Mouse (Mus musculus) intestine, embryonic 16.5 days (tissue): ENCODE measurements around the gene Fbxo4. TPM values are rescaled to one million over a fixed set of nuclear protein-coding genes. Genes with fewer than 3 reads are reported as not detected.

ENCODE experiments used
- ATAC-seq: fragments of 200-750 bp; cut with Nextera tagmentation; 2 replicates; pipeline ENCODE4 v1.8.0; 2017; ENCODE audit warnings: moderate TSS enrichment, moderate library complexity
- H3K27ac ChIP-seq: fragments of 300-500 bp; sonication (generic); 2 replicates; pipeline ENCODE4 v1.5.1; 2014; ENCODE audit warnings: mild to moderate bottlenecking, low read length
- H3K27me3 ChIP-seq: fragments of 300-500 bp; sonication (generic); replicated peaks from 2 replicates; pipeline ENCODE4 v1.6.1; 2014; ENCODE audit warnings: low read length, control low read depth, mixed read lengths; ENCODE audit not compliant: control insufficient read depth, insufficient read depth
- H3K36me3 ChIP-seq: fragments of 300-500 bp; sonication (generic); 2 replicates; pipeline ENCODE4 v1.6.1; 2014; ENCODE audit warnings: low read length, control low read depth; ENCODE audit not compliant: control insufficient read depth, insufficient read depth
- H3K4me1 ChIP-seq: fragments of 300-500 bp; sonication (generic); 2 replicates; pipeline ENCODE4 v1.6.1; 2014; ENCODE audit warnings: low read length, control low read depth, mixed read lengths; ENCODE audit not compliant: control insufficient read depth, insufficient read depth
- H3K4me2 ChIP-seq: fragments of 300-500 bp; sonication (generic); 2 replicates; pipeline ENCODE4 v1.6.1; 2014; ENCODE audit warnings: low read depth, low read length, control low read depth
- H3K4me3 ChIP-seq: fragments of 300-500 bp; sonication (generic); 2 replicates; pipeline ENCODE4 v1.5.1; 2014; ENCODE audit warnings: mild to moderate bottlenecking, low read length
- H3K9ac ChIP-seq: fragments of 300-500 bp; sonication (generic); 2 replicates; pipeline ENCODE4 v1.6.1; 2014; ENCODE audit warnings: low read depth, low read length
- H3K9me3 ChIP-seq: fragments of 300-500 bp; sonication (generic); 2 replicates; pipeline ENCODE4 v1.6.1; 2016; ENCODE audit warnings: low read length, control low read depth; ENCODE audit not compliant: control insufficient read depth
- WGBS: fragments of 180-500 bp; shearing (Covaris S2); extraction: QIAGEN DNeasy Blood & Tissue Kit; methylation state at CpG from one replicate; pipeline ENCODE4 v1.1.7; 2014; 5-methylcytosine and 5-hydroxymethylcytosine counted together
- polyA plus RNA-seq: library from polyadenylated mRNA; unstranded; fragments of >200 nt; fragmentation: Nextera tagmentation; extraction: Ambion mirVana; gene quantifications from 2 replicates; pipeline ENCODE4 v1.2.1, GENCODE M21; 2015

Gene Fbxo4
- polyA plus RNA-seq, 1 experiment from 2014 or later: 9.7 TPM

DNA sequence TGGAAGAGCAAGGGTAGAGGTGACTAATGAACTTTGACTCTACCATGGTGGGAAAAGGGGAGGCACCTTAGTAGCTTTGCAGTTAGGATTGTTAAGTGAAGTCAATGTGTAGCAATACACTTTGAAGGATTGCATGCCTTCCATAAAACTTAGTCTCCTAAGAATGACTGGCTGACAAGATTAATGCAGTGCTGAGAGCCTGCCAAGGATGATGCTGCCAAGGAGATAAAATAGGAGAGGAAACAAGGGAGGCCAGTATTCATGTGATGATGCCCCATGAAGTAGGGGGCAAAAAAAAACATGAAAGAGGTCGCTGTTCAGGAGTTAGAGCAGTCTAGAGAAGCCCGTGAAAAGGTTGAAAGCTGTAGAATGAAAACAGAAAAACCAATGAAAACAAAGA, 5.5 kb upstream of the Fbxo4 start:
- no peak for ATAC-seq
- no peaks in the 10 kb centered on the region for H3K9me3 ChIP-seq
- H3K27ac ChIP-seq: no peak overlapping the region
- H3K27me3 ChIP-seq: no peaks in the 10 kb centered on the region
- H3K9ac ChIP-seq: no peak overlapping the region
- peaks cover 6% of the 10 kb centered on the region for H3K36me3 ChIP-seq
- H3K4me2 ChIP-seq: no peak overlapping the region
- peaks cover 3% of the 10 kb centered on the region; the same call in 1 of the 2 replicates for H3K4me1 ChIP-seq
- no peak overlapping the region for H3K4me3 ChIP-seq
- WGBS: 88% methylated on average over 2 of the region's 2 CpGs

DNA sequence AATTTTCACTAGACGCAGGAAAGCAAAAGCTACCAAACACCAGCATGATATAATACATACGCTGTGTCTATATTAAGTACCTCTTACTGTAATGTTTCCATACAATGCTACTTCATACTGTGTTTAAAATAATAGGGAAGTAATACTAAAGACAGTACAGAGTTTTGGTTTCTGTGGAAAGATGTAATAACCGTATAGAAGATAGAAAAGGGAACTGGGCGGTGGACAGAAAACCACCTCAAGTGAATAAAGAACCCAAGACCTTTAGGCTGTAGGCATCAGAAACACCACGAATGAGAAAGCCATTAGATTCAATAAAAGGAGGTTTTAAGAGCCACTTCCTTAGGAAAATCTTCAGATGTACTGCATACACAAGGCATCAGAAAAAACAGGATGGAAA, 3.4 kb upstream of the Fbxo4 start:
- Histone ChIP-seq H3K4me2 (no peak overlapping the region), H3K4me3 (no peak overlapping the region), H3K27ac (no peak overlapping the region), H3K4me1 (peaks cover 7% of the 10 kb centered on the region; the same call in 1 of the 2 replicates), H3K9ac (no peak overlapping the region), H3K27me3 (no peaks in the 10 kb centered on the region), H3K36me3 (peaks cover 4% of the 10 kb centered on the region), H3K9me3 (no peaks in the 10 kb centered on the region)
- no peak for ATAC-seq
- WGBS: 85% methylated on average over 5 of the region's 5 CpGs

- H3K9me3 ChIP-seq: no peaks in the 10 kb centered on the region
- H3K4me1 ChIP-seq: peaks cover 7% of the 10 kb centered on the region; the same call in 1 of the 2 replicates
- H3K27ac ChIP-seq: peak overlapping the region; percentile 98
- no peak overlapping the region for H3K4me3 ChIP-seq
- H3K4me2 ChIP-seq: peak overlapping the region; percentile 58; the same call in 1 of the 2 replicates
- H3K9ac ChIP-seq: no peak overlapping the region
- ATAC-seq: peak; percentile 32; the same call in 1 of the 2 replicates
- no peaks in the 10 kb centered on the region for H3K27me3 ChIP-seq
- 72% methylated on average over 3 of the region's 3 CpGs for WGBS
- no peaks in the 10 kb centered on the region; the same call in 1 of the 2 replicates for H3K36me3 ChIP-seq
Observed at GRCm38 (mm10) chr15:3979871-3980270, 498 bp upstream of the Fbxo4 start.

GRCm38 (mm10) chr15:3978279-3978678, 1.1 kb downstream of the Fbxo4 start:
- WGBS: 94% methylated on average over 2 of the region's 2 CpGs
- Histone ChIP-seq H3K4me2 (no peak overlapping the region), H3K27ac (no peak overlapping the region), H3K9me3 (no peaks in the 10 kb centered on the region), H3K4me1 (peaks cover 7% of the 10 kb centered on the region; the same call in 1 of the 2 replicates), H3K36me3 (no peaks in the 10 kb centered on the region), H3K4me3 (no peak overlapping the region), H3K27me3 (no peaks in the 10 kb centered on the region), H3K9ac (no peak overlapping the region)
- no peak for ATAC-seq

DNA sequence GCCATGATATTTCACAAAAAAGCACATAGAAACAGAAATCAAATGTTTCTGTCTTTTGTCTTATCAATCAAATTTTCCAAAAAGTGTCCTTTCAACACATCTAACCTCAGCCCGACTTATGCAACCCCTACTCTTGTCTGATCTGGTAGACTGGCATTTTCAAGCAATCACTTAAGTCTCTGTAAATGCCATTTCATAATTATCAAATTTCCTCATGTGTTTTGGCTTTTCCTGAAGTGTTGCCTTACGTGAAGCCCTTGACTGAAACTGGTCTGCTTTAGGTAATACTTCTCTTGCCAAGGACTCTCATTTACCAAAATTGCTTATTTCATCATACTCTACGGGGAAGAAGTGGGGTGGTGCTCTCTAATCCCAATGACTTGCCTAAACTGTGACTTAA, 6.1 kb downstream of the Fbxo4 start:
- no peak for ATAC-seq
- H3K27ac ChIP-seq: no peak overlapping the region
- H3K9me3 ChIP-seq: no peaks in the 10 kb centered on the region
- no peak overlapping the region for H3K9ac ChIP-seq
- H3K27me3 ChIP-seq: no peaks in the 10 kb centered on the region
- no peaks in the 10 kb centered on the region for H3K4me1 ChIP-seq
- H3K4me3 ChIP-seq: no peak overlapping the region
- 93% methylated on average over 3 of the region's 3 CpGs for WGBS
- H3K36me3 ChIP-seq: no peaks in the 10 kb centered on the region
- H3K4me2 ChIP-seq: no peak overlapping the region

- 84% methylated on average over 6 of the region's 6 CpGs for WGBS
- Histone ChIP-seq H3K4me1 (no peaks in the 10 kb centered on the region), H3K36me3 (no peaks in the 10 kb centered on the region), H3K9me3 (no peaks in the 10 kb centered on the region), H3K27ac (peak overlapping the region; percentile 87), H3K4me3 (peak overlapping the region; percentile 16; the same call in 1 of the 2 replicates), H3K9ac (0 out of 2 replicates have a peak overlapping the region, but pooled peaks have one; percentile 19), H3K4me2 (0 out of 2 replicates have a peak overlapping the region, but pooled peaks have one; percentile 22), H3K27me3 (no peaks in the 10 kb centered on the region)
- peak; percentile 75 for ATAC-seq
Observed at GRCm38 (mm10) chr15:3970193-3970592, 9.2 kb downstream of the Fbxo4 start.

DNA sequence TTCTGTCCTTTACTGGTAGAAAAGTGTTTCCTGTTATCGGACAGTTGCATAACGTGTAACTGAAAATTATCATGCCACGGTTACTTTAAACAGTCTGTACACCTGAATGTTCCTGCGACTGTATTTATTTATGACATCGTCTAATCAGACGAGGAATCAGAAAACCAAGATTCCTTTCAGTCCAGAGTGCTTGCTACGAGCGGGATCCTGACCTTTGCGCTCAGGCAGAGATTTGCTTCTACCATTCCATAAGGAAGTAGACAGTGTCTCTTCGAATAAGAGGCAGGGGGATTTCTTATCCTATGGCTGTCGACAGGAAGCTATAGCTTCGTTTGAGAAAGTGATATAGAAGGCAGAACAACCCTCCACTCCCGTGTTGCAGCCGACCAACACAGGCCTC, 9.6 kb downstream of the Fbxo4 start:
- Histone ChIP-seq H3K36me3 (no peaks in the 10 kb centered on the region), H3K4me2 (0 out of 2 replicates have a peak overlapping the region, but pooled peaks have one; percentile 22), H3K27me3 (no peaks in the 10 kb centered on the region), H3K4me3 (peak overlapping the region; percentile 16; the same call in 1 of the 2 replicates), H3K27ac (peak overlapping the region; percentile 87), H3K9me3 (no peaks in the 10 kb centered on the region), H3K9ac (0 out of 2 replicates have a peak overlapping the region, but pooled peaks have one; percentile 19), H3K4me1 (no peaks in the 10 kb centered on the region)
- 75% methylated on average over 14 of the region's 14 CpGs for WGBS
- ATAC-seq: peak; percentile 97

GRCm38 (mm10) chr15:3962251-3962650, 17.1 kb downstream of the Fbxo4 start:
- H3K4me3 ChIP-seq: no peak overlapping the region
- WGBS: 84% methylated on average over 8 of the region's 8 CpGs
- H3K9ac ChIP-seq: no peak overlapping the region
- H3K9me3 ChIP-seq: no peaks in the 10 kb centered on the region
- no peaks in the 10 kb centered on the region for H3K27me3 ChIP-seq
- ATAC-seq: no peak
- H3K36me3 ChIP-seq: no peaks in the 10 kb centered on the region
- no peaks in the 10 kb centered on the region for H3K4me1 ChIP-seq
- H3K27ac ChIP-seq: no peak overlapping the region
- no peak overlapping the region for H3K4me2 ChIP-seq

DNA sequence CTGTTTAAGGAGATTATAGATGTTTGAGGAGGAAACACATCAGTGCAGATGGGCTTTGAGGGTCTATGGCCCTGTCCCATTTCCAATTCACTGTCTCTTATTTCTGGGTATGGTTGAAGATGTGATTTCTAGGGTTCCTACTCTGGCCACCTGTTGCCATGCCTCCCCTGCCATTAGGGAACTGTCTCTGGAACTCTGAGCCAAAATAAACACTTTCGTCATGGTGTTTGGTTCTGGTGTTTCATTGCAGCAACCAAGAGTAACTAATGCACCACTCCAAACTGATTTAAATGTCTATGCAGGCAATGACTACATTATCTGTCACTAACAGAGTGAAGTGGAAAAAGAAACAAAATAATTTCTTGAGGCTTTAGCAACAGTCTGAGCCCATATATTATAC, 19.3 kb downstream of the Fbxo4 start:
- H3K4me2 ChIP-seq: no peak overlapping the region
- H3K4me1 ChIP-seq: no peaks in the 10 kb centered on the region
- no peak overlapping the region for H3K4me3 ChIP-seq
- no peak overlapping the region for H3K27ac ChIP-seq
- ATAC-seq: no peak
- H3K9me3 ChIP-seq: no peaks in the 10 kb centered on the region
- H3K9ac ChIP-seq: no peak overlapping the region
- H3K36me3 ChIP-seq: no peaks in the 10 kb centered on the region
- no peaks in the 10 kb centered on the region for H3K27me3 ChIP-seq
- 65% methylated on average over 1 of the region's 1 CpGs for WGBS

DNA sequence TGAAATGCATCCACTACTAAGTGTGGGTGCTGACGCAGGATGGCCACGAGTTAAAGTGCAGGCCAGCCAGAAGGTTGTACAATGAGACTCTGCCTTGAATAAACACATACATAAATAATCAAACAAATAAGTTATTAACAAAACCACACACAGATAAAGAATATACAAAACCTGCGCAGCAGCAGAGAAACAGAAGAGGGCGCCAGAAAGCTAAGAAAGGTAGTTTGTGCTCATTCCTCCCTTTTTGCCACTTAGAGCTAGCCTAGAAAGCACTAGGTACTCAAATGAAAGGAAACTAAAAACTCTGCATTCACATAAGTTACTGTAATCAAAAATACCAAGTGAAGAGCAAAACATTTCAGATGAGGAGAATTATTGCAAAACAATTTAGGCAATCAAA, 21.4 kb downstream of the Fbxo4 start:
- no peak overlapping the region for H3K9ac ChIP-seq
- H3K27ac ChIP-seq: no peak overlapping the region
- no peaks in the 10 kb centered on the region for H3K9me3 ChIP-seq
- ATAC-seq: no peak
- H3K4me2 ChIP-seq: no peak overlapping the region
- 27% methylated on average over 4 of the region's 4 CpGs for WGBS
- H3K36me3 ChIP-seq: no peaks in the 10 kb centered on the region
- H3K27me3 ChIP-seq: no peaks in the 10 kb centered on the region
- no peak overlapping the region for H3K4me3 ChIP-seq
- no peaks in the 10 kb centered on the region for H3K4me1 ChIP-seq
